Mouse (Mus musculus) thymus, postnatal 10 days (tissue): Measurements from ENCODE around the gene Unc5c.
A peak's percentile ranks its signal among the peaks of the same experiment; 100 is the strongest.

Experiments
- DNase-seq, 2 experiments: peaks; one replicate each; pipeline ENCODE4 v3.0.0; 2021; ENCODE audit warnings: low spot score in 2 of 2

Gene Unc5c

DNA sequence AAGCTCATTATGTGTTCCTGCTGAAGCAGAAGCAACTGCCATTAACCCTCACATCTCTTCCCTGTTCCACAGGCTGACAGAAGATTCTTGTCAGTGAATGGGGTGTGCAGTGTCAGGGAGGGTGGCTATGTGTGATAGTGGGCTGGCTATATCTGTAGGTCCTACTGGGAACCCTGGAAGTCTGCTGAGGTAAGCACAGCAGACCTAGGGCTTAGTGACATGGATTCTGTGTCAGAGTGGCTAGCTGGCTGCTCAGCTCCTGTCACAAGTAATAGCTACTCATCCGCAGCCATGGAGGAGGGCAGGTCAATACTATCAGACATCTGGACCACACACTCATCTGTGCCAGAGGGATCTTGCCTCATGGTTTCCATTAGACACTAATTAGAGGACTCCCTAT is 349.8 kb downstream of the Unc5c start:
- no peak for DNase-seq

DNA sequence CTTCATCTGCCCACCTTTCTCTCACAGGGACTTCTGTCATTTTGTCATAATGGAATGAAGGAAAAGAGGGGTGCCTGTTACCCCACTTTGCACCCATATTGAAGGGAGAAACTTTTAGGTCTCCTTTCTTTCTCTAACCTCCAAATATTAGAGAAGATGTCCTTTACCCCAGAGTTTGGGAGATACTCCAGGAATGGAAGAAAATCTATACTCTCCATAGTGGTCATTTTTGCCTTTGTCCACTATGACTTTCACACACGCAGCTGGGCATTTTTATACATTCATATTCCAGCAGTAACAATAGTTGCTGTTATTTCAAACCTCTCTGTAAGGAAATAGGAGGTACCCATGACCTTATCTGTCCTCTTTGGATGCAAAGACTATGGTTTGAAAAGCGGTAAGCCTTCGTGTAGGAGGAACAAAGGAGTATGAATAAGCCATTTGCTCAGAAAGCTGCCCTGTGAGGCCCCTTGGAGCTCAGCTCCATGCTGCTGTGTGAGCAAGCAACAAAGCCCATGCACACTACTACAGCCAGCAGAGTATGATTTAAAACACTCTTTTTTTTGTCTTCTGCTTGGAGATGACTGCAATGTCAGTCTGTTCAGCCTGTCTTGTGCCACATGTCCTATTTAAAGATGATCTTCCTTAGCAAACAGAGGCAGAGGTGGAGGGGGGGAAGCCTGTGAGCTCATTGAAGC is 353.7 kb downstream of the Unc5c start:
- DNase-seq, result no peak

DNA sequence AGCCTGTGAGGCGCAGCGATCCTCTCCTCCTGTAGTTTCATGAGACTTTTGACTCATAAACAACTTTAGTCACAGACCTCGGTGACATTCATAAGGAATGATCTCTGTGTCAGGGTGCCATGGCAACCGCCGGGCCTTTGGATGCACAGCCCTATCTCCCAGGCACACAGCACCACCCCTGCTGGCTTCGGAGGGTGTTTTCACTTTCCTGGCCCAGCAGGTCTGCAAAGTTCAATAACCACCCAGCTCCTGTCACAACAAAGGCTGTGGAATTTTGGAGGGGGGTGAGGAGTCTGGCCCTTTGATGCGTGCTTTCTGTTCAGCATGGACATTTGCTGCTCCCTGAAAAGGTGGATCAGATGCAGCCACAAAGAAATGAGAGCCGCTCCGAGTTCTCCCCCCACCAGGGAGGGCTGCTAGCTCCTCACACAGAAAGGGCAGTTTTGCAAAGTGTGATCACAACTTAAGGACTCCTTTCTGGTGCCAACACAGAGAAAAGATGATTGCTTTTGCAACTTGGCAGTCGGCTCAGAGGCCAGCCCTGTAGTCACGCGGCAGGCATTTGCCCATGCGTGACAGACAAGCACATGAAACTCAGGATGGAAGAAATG is 354.4 kb downstream of the Unc5c start:
- DNase-seq, result no peak

DNA sequence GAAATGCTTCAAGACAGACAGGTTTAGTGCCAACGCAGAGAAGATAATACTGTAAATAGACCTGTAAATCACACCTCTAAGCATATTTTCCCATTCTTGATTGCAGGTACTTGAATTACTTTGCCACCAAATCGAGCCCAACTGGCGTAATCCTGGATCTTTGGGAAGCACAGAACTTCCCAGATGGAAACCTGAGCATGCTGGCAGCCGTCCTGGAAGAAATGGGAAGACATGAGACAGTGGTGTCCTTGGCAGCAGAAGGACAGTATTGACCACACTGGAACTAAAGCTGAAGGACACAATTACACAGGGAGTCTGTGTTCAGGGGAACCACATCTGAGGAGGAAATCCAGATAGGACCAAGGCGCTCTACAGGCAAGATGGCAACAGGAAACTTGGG is 363.3 kb downstream of the Unc5c start:
- DNase-seq, result no peak

DNA sequence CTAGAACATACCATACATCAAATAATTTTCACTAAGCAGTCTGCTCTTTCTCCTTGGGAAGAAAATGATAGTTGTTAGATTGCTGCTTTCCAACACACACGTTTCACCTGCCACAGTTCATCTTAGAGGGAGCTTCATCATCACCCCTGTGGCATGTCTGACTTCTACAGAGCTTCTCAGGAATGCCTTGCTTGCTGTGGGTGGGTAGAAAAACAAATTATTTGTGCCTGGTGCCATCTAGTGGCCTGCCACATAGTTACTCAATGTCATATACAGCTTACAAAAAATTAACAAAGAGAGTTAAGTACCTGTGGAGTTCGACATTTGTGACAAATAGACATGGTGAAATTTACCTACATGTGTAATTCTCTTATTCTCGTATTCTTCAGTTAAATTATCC is 366.1 kb downstream of the Unc5c start:
- peak in 1 of 2 experiments; percentile 4 for DNase-seq

DNA sequence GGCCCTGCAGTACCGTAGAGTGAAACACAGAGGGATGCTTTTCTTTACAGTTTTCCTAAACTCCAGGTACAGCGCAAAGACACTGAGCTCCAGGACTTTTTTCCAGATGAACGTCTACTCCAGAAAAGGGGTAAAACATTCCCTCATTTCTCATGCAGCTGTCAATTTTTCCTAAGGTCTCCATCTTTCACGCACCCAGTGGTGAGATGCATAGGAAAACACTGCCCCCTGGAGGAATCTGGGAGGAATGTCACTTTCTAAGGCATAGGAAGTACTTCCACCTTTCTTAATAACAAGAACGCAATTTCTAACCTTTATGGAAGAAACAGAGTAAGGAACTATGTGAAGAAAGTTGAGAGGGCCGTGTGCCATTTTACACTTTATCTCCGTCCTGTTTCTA is 373.8 kb downstream of the Unc5c start:
- DNase-seq, result peak in 1 of 2 experiments; percentile 12

DNA sequence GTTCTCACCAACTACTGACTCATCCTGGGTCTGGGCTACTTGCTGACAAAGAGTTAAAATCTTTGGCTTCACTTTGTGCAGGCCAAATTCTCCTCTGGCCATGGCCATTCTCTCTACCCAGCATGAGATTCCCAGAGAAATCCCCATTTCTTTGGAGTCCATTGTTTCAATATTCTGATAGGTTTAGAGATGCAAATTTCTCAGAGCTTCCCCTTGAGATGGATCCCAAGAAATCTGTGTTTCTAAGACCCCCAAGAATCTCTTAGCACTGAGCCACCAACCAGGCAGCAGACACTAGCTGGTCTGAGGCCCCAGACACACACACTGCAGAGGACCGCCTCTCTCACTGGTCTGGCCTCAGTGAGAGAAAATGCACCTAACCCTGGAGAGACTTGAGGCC is 384.2 kb downstream of the Unc5c start:
- DNase-seq, result no peak

DNA sequence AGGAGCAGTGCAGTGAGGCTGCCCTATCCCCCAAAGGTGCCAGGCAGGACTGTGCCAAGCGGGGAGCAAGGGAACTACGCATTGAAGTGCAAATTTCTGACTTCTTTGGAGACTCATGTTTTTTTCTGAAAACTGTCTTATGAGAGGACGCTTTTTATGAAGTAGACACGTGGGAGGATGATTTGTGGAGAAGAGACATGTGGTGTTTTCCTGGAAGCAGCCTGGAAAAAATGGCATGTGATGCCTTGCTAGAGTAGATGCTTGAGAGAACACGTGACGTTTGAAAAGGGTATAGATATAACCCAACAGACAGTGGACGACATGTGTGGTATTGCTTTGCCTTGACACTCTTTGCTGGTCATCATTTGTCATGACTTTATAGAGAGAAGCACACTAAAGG is 385.1 kb downstream of the Unc5c start:
- no peak for DNase-seq

DNA sequence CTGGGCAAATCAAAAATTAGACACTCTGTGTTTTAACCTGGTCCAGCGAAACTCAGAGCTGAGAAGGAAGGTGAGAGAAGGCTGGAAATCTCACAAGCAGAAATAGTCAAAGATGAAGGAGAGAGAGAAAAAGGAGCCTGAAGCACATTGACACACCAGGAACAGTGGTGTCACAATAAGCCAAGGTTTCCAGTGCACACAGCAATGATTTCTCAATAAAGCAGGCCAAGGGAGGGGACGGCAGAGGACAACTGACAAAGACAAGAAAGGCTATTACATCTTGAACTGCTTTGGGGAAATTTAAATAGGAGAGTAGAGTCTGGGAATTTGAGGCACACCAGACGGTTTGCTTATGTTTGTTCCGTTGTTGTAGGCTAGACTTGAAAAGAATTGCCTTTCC is 389.3 kb downstream of the Unc5c start:
- DNase-seq, result no peak

DNA sequence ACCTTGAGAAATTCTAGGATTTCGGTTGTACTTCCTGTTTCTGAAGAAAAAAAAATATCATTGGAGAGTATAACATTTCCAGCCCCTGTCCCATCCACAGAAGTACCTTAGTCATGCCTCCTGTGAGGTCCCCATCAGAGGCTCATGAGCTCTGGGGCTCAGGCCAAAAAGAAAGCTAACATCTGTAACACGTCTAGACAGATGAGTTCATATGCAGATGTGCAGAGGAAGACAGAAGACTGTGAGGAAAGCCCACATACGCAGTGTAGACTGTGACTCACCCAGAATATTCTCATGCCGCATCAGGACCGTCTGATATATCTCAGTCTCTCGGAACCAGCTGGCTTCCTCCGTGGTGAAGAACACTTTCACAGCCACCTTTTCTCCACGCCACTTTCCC is 392.1 kb downstream of the Unc5c start:
- DNase-seq, result no peak

DNA sequence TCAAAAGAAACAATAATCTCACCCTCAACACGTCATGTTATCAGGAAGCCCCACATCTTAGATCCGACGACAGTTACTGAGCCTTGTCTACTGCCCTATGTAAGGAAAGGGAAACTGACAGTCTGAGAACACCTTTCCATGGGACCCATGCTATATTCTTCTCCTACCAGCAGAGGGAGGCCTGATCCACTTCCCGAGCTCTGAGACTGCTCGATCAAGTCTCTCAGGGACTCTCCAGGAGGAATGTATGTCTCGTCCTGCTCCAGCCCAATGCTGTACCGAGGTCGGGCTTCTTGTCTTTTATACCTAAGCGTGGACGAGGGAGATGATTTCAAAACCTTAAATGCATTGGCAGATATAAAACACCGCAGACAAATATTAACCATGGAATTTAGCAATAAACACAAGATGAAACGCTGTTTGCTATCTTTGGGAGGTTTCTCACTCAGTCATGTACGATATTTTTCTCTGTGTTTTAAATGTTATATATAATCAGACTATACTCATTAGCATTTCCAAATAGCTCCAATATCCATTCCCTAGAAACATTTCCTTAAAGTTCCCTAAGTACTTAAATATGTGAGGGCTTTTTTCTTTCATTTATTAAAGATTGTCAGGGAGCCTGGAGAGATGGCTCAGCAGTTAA is 397.9 kb downstream of the Unc5c start:
- DNase-seq, result no peak

DNA sequence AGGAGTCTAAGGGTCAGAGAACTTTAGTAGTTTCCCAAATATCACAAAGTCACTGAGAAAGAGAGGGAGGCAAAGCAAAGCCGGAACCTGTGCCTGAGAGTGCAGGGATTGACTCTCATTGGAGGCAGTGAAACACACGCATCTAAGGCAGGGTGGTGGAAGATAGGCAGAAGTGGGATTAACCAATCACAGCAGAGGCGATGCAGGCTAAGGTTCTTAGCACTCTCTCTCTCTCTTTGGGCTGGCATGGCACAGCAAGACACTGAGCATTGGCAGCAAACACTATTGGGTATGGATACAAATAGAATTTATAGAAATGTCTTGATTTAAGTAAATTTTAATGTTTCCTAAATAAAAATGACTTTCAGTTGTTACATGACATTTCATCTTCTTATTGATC is 406.8 kb downstream of the Unc5c start:
- DNase-seq, result no peak

DNA sequence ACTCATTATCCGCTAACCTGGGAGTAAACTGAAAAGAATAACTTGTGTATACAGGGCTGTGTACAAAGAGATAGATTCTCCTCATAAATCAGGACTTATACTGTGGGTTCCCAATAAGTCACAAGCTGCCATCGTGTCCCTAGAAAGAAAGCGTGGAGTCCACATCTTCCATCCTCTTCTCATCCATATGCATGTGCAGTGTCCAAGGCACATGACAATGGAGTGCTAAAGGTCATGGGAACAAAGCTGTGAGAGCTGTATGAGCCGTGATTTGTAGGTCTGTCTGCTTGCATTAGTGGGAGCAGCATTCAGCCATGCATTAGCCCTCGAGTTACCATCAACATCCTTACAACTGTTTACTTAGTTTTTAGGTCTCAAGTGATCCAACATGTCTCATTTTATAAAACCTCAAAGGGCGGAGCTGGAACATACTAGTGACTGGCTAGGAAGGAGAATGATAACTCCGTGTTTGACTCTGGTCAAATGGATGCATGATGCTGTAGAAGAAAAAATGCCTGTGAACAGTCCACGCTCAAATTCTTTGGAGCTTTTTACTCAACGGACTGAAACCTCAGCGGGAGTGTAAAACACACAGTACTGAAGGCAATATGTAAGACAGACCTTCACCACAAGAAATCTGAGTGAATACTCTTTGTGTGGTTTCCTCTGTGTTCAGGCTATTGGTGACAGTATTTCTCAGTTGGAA is 407.5 kb downstream of the Unc5c start:
- no peak for DNase-seq

DNA sequence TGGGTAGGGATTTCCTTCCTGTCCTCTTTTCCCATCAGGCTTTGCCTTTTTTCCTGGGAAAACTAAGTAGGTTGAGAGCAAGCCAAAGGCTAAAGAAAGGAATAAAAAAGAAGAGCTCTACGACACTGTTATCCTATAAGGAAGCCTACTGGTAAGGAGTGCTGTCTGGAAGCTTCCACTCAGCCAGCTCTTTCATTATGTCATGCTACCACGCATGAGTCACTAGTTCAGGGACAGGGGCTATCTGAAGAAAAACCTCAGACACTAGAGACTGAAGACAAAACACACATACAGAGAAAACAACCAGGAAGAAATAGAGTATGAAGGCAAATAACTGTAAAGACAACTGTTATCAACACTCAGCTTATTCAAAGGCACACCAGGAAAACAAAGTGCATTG is 417.5 kb downstream of the Unc5c start:
- no peak for DNase-seq

DNA sequence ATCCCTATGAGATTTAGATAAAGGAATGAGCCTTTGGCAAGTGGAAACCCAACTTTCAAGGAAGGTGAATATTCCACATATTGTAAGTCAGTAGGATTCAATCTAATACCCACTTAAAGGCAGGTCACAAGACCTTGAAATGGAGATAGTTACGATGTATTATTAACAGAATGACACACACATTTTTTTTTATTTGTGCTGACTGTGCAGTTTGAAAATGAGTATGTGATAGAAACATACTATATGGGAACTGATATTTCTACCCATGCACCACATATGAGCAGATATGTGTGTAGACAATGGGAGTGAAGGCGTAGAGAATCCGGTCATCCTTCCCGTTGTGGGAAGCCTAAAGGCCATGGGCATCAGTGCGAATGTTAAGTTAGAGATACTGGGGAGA is 419.2 kb downstream of the Unc5c start:
- no peak for DNase-seq
